Mouse (Mus musculus) hindbrain, embryonic 10.5 days (tissue): ENCODE measurements around the gene Lhfpl5. TPM values are rescaled to one million over a fixed set of nuclear protein-coding genes. Genes with fewer than 3 reads are reported as not detected.

ENCODE experiments used
- DNase-seq: peaks from one replicate; pipeline ENCODE4 v3.0.0-alpha.2; 2017; ENCODE audit warnings: low spot score
- H3K27ac ChIP-seq: fragments of 300-500 bp; sonication (generic); 2 replicates; pipeline ENCODE4 v1.5.1; 2016; ENCODE audit warnings: mild to moderate bottlenecking, moderate library complexity
- H3K27me3 ChIP-seq: fragments of 300-500 bp; sonication (generic); 2 replicates; pipeline ENCODE4 v1.6.1; 2016; ENCODE audit warnings: mild to moderate bottlenecking; ENCODE audit not compliant: poor library complexity, insufficient read depth, severe bottlenecking
- H3K36me3 ChIP-seq: fragments of 300-500 bp; sonication (generic); 2 replicates; pipeline ENCODE4 v1.6.1; 2016; ENCODE audit warnings: mild to moderate bottlenecking, moderate library complexity
- H3K4me1 ChIP-seq: fragments of 300-500 bp; sonication (generic); replicated peaks from 2 replicates; pipeline ENCODE4 v1.6.1; 2016; ENCODE audit warnings: mild to moderate bottlenecking
- H3K4me3 ChIP-seq: fragments of 300-500 bp; sonication (generic); 2 replicates; pipeline ENCODE4 v1.5.1; 2016; ENCODE audit warnings: mild to moderate bottlenecking, moderate library complexity
- H3K9me3 ChIP-seq: fragments of 300-500 bp; sonication (generic); 2 replicates; pipeline ENCODE4 v1.6.1; 2016; ENCODE audit warnings: mild to moderate bottlenecking, moderate library complexity
- WGBS: fragments of 180-500 bp; shearing (Covaris S2); methylation state at CpG from one replicate; pipeline ENCODE4 v1.1.7; 2016; 5-methylcytosine and 5-hydroxymethylcytosine counted together
- polyA plus RNA-seq: library from polyadenylated mRNA; unstranded; fragments of >200 nt; fragmentation: Nextera tagmentation; extraction: Ambion mirVana; gene quantifications from 2 replicates; pipeline ENCODE4 v1.2.1, GENCODE M21; 2016

The Lhfpl5 gene
- 1.9 and 2.1 TPM in 2 replicates for polyA plus RNA-seq

GRCm38 (mm10) chr17:28575244-28576125 lies at the start of gene Lhfpl5:
Lhfpl5 (plus strand) TSS chr17:28575641.
- Histone ChIP-seq H3K27me3 (no peaks in the 10 kb centered on the region), H3K4me3 (peak within 1 kb of the TSS; percentile 50), H3K36me3 (no peaks in the 10 kb centered on the region), H3K4me1 (peaks cover 18% of the 10 kb centered on the region), H3K27ac (0 out of 2 replicates have a peak within 1 kb of the TSS, but pooled peaks have one; percentile 16), H3K9me3 (no peaks in the 10 kb centered on the region)
- peak; percentile 79 for DNase-seq
- WGBS = 16% methylated on average over 50 of the region's 50 CpGs

GRCm38 (mm10) chr17:28527184-28528042 lies 48.0 kb upstream of the Lhfpl5 start:
- no peaks in the 10 kb centered on the region for H3K36me3 ChIP-seq
- WGBS = 56% methylated on average over 12 of the region's 12 CpGs
- H3K27me3 ChIP-seq = peaks cover 39% of the 10 kb centered on the region
- H3K9me3 ChIP-seq = no peaks in the 10 kb centered on the region
- H3K27ac ChIP-seq = no peak overlapping the region
- peaks cover 37% of the 10 kb centered on the region for H3K4me1 ChIP-seq
- no peak for DNase-seq
- no peak overlapping the region for H3K4me3 ChIP-seq

GRCm38 (mm10) chr17:28528043-28528351 lies 47.4 kb upstream of the Lhfpl5 start:
- Histone ChIP-seq H3K27ac (no peak overlapping the region), H3K4me1 (peaks cover 31% of the 10 kb centered on the region), H3K36me3 (no peaks in the 10 kb centered on the region), H3K4me3 (no peak overlapping the region), H3K9me3 (no peaks in the 10 kb centered on the region), H3K27me3 (peaks cover 39% of the 10 kb centered on the region)
- DNase-seq = peak; percentile 84
- 6% methylated on average over 6 of the region's 6 CpGs for WGBS

GRCm38 (mm10) chr17:28529116-28529515 lies 46.3 kb upstream of the Lhfpl5 start:
- Histone ChIP-seq H3K9me3 (no peaks in the 10 kb centered on the region), H3K27me3 (peaks cover 28% of the 10 kb centered on the region), H3K4me3 (no peak overlapping the region), H3K4me1 (peaks cover 20% of the 10 kb centered on the region), H3K27ac (no peak overlapping the region), H3K36me3 (no peaks in the 10 kb centered on the region)
- DNase-seq = no peak
- WGBS = 71% methylated on average over 4 of the region's 4 CpGs

GRCm38 (mm10) chr17:28530506-28530905 lies 44.9 kb upstream of the Lhfpl5 start, which contains the start of gene Armc12:
Armc12 (plus strand) TSS chr17:28530806.
- peaks cover 18% of the 10 kb centered on the region for H3K4me1 ChIP-seq
- H3K27me3 ChIP-seq = peaks cover 18% of the 10 kb centered on the region
- H3K4me3 ChIP-seq = 0 out of 2 replicates have a peak within 1 kb of the TSS, but pooled peaks have one; percentile 29
- H3K9me3 ChIP-seq = no peaks in the 10 kb centered on the region
- H3K27ac ChIP-seq = no peak within 1 kb of the TSS
- H3K36me3 ChIP-seq = no peaks in the 10 kb centered on the region
- DNase-seq = no peak
- WGBS = 88% methylated on average over 6 of the region's 6 CpGs

GRCm38 (mm10) chr17:28531946-28532345 lies 43.5 kb upstream of the Lhfpl5 start:
- Histone ChIP-seq H3K27me3 (peaks cover 18% of the 10 kb centered on the region), H3K27ac (no peak overlapping the region), H3K4me3 (peak overlapping the region; percentile 29), H3K9me3 (no peaks in the 10 kb centered on the region), H3K4me1 (peaks cover 18% of the 10 kb centered on the region), H3K36me3 (no peaks in the 10 kb centered on the region)
- 13% methylated on average over 18 of the region's 18 CpGs for WGBS
- DNase-seq = peak; percentile 62

GRCm38 (mm10) chr17:28532557-28532956 lies 42.9 kb upstream of the Lhfpl5 start:
- Histone ChIP-seq H3K4me1 (peaks cover 15% of the 10 kb centered on the region), H3K27ac (no peak overlapping the region), H3K4me3 (no peak overlapping the region), H3K36me3 (no peaks in the 10 kb centered on the region), H3K27me3 (peaks cover 22% of the 10 kb centered on the region), H3K9me3 (peaks cover 2% of the 10 kb centered on the region; the same call in 1 of the 2 replicates)
- WGBS = 88% methylated on average over 7 of the region's 7 CpGs
- DNase-seq = no peak

GRCm38 (mm10) chr17:28533327-28533726 lies 42.1 kb upstream of the Lhfpl5 start:
- WGBS = 89% methylated on average over 13 of the region's 13 CpGs
- Histone ChIP-seq H3K27ac (no peak overlapping the region), H3K4me1 (peaks cover 12% of the 10 kb centered on the region), H3K4me3 (no peak overlapping the region), H3K27me3 (peaks cover 23% of the 10 kb centered on the region), H3K9me3 (peaks cover 5% of the 10 kb centered on the region; the same call in 1 of the 2 replicates), H3K36me3 (no peaks in the 10 kb centered on the region)
- DNase-seq = no peak

- no peak overlapping the region for H3K4me3 ChIP-seq
- H3K27me3 ChIP-seq = peaks cover 5% of the 10 kb centered on the region
- WGBS = 45% methylated on average over 12 of the region's 12 CpGs
- peaks cover 35% of the 10 kb centered on the region for H3K9me3 ChIP-seq
- H3K36me3 ChIP-seq = no peaks in the 10 kb centered on the region
- H3K4me1 ChIP-seq = no peaks in the 10 kb centered on the region
- no peak for DNase-seq
- H3K27ac ChIP-seq = no peak overlapping the region
These were observed 37.6 kb upstream of the Lhfpl5 start for GRCm38 (mm10) chr17:28537881-28538280.

- Histone ChIP-seq H3K36me3 (no peaks in the 10 kb centered on the region), H3K9me3 (peaks cover 2% of the 10 kb centered on the region), H3K27ac (no peak overlapping the region), H3K4me1 (no peaks in the 10 kb centered on the region), H3K27me3 (no peaks in the 10 kb centered on the region), H3K4me3 (no peak overlapping the region)
- DNase-seq = no peak
- WGBS = 93% methylated on average over 1 of the region's 1 CpGs
These were observed 28.5 kb upstream of the Lhfpl5 start for GRCm38 (mm10) chr17:28546925-28547324.

- H3K4me1 ChIP-seq = peaks cover 13% of the 10 kb centered on the region
- 74% methylated on average over 11 of the region's 11 CpGs for WGBS
- H3K36me3 ChIP-seq = no peaks in the 10 kb centered on the region
- H3K27ac ChIP-seq = no peak overlapping the region
- no peaks in the 10 kb centered on the region for H3K9me3 ChIP-seq
- H3K27me3 ChIP-seq = no peaks in the 10 kb centered on the region
- H3K4me3 ChIP-seq = no peak overlapping the region
- no peak for DNase-seq
These were observed 26.9 kb upstream of the Lhfpl5 start for GRCm38 (mm10) chr17:28548550-28548949.

- Histone ChIP-seq H3K36me3 (no peaks in the 10 kb centered on the region), H3K27ac (no peak within 1 kb of the TSS), H3K9me3 (no peaks in the 10 kb centered on the region), H3K27me3 (no peaks in the 10 kb centered on the region), H3K4me3 (no peak within 1 kb of the TSS), H3K4me1 (peaks cover 16% of the 10 kb centered on the region)
- WGBS = 77% methylated on average over 14 of the region's 14 CpGs
- DNase-seq = no peak
These were observed 26.3 kb upstream of the Lhfpl5 start, which contains the start of gene Clpsl2 for GRCm38 (mm10) chr17:28549111-28549510. Clpsl2 (plus strand) TSS chr17:28549411.
